Mouse (Mus musculus): ENCODE data around the gene Hist2h2ac. TPM values are rescaled to one million over a fixed set of nuclear protein-coding genes. Genes with fewer than 3 reads are reported as not detected.
"Not testable (repeated sequence)": the region's sequence is repeated elsewhere in the genome, so short reads cannot be mapped to it uniquely, and the experiment has no call there.

The Hist2h2ac gene
- polyA plus RNA-seq, 1 experiment from 2014 or later = 12.7 TPM

GRCm38 (mm10) chr3:96251787-96252186 lies 31.1 kb upstream of the Hist2h2ac start:
- WGBS = 82% methylated on average over 3 of the region's 3 CpGs
- ATAC-seq (ENCODE audit: low FRiP score) = no peak

GRCm38 (mm10) chr3:96250890-96251289 lies 30.2 kb upstream of the Hist2h2ac start:
- ATAC-seq (ENCODE audit: low FRiP score) (no peak), DNase-seq (ENCODE audit: low spot score) (no peak)
- H3K4me3 ChIP-seq (ENCODE audit: low read depth, low read length) = no peak overlapping the region
- 90% methylated on average over 3 of the region's 3 CpGs for WGBS
- H3K36me3 ChIP-seq (ENCODE audit: control insufficient read depth, insufficient read depth, low read length) = no peaks in the 10 kb centered on the region
- H3K27ac ChIP-seq (ENCODE audit: low read depth, low read length) = no peak overlapping the region
- peaks cover 2% of the 10 kb centered on the region; the same call in 1 of the 2 replicates for H3K4me1 ChIP-seq (replicated peaks; ENCODE audit: control insufficient read depth, insufficient read depth, low read length)
- no peak overlapping the region for H3K9ac ChIP-seq (ENCODE audit: low read depth, low read length)
- H3K27me3 ChIP-seq (ENCODE audit: control insufficient read depth, insufficient read depth, low read length) = no peaks in the 10 kb centered on the region
- no peaks in the 10 kb centered on the region for H3K9me3 ChIP-seq (ENCODE audit: control insufficient read depth, low read length)
- H3K4me2 ChIP-seq (replicated peaks; ENCODE audit: low read depth, low read length) = no peak overlapping the region

More at GRCm38 (mm10) chr3:96251787-96252186, 31.1 kb upstream of the Hist2h2ac start:
- Histone ChIP-seq H3K4me2 (replicated peaks; ENCODE audit: low read depth, low read length) (no peak overlapping the region), H3K27me3 (ENCODE audit: control insufficient read depth, insufficient read depth, low read length) (no peaks in the 10 kb centered on the region), H3K4me1 (replicated peaks; ENCODE audit: control insufficient read depth, insufficient read depth, low read length) (peaks cover 2% of the 10 kb centered on the region; the same call in 1 of the 2 replicates), H3K36me3 (ENCODE audit: control insufficient read depth, insufficient read depth, low read length) (no peaks in the 10 kb centered on the region), H3K9ac (ENCODE audit: low read depth, low read length) (no peak overlapping the region), H3K9me3 (ENCODE audit: control insufficient read depth, low read length) (no peaks in the 10 kb centered on the region), H3K27ac (ENCODE audit: low read depth, low read length) (no peak overlapping the region), H3K4me3 (ENCODE audit: low read depth, low read length) (no peak overlapping the region)
- DNase-seq (ENCODE audit: low spot score) = no peak

- peaks cover 4% of the 10 kb centered on the region; the same call in 1 of the 2 replicates for H3K4me1 ChIP-seq (replicated peaks; ENCODE audit: control insufficient read depth, insufficient read depth, low read length)
- no peak for ATAC-seq (ENCODE audit: low FRiP score)
- no peaks in the 10 kb centered on the region for H3K9me3 ChIP-seq (ENCODE audit: control insufficient read depth, low read length)
- H3K27ac ChIP-seq (ENCODE audit: low read depth, low read length) = no peak overlapping the region
- peak overlapping the region; percentile 11 for H3K4me2 ChIP-seq (replicated peaks; ENCODE audit: low read depth, low read length)
- no peak for DNase-seq (ENCODE audit: low spot score)
- 60% methylated on average over 4 of the region's 4 CpGs for WGBS
- H3K9ac ChIP-seq (ENCODE audit: low read depth, low read length) = no peak overlapping the region
- no peaks in the 10 kb centered on the region for H3K27me3 ChIP-seq (ENCODE audit: control insufficient read depth, insufficient read depth, low read length)
- H3K4me3 ChIP-seq (ENCODE audit: low read depth, low read length) = no peak overlapping the region
- no peaks in the 10 kb centered on the region for H3K36me3 ChIP-seq (ENCODE audit: control insufficient read depth, insufficient read depth, low read length)
Measured at GRCm38 (mm10) chr3:96249034-96249345, 28.3 kb upstream of the Hist2h2ac start.

- Histone ChIP-seq H3K9me3 (ENCODE audit: control insufficient read depth, low read length) (no peaks in the 10 kb centered on the region), H3K9ac (ENCODE audit: low read depth, low read length) (no peak overlapping the region)
Measured at GRCm38 (mm10) chr3:96248141-96249033, 27.7 kb upstream of the Hist2h2ac start.

GRCm38 (mm10) chr3:96247356-96248140 lies 26.9 kb upstream of the Hist2h2ac start:
- no peaks in the 10 kb centered on the region for H3K36me3 ChIP-seq (ENCODE audit: control insufficient read depth, insufficient read depth, low read length)
- no peaks in the 10 kb centered on the region for H3K9me3 ChIP-seq (ENCODE audit: control insufficient read depth, low read length)
- WGBS = 3% methylated on average over 11 of the region's 11 CpGs
- H3K4me2 ChIP-seq (replicated peaks; ENCODE audit: low read depth, low read length) = peak overlapping the region; percentile 54
- H3K27me3 ChIP-seq (ENCODE audit: control insufficient read depth, insufficient read depth, low read length) = no peaks in the 10 kb centered on the region
- DNase-seq (ENCODE audit: low spot score) = peak; percentile 43
- peaks cover 4% of the 10 kb centered on the region; the same call in 1 of the 2 replicates for H3K4me1 ChIP-seq (replicated peaks; ENCODE audit: control insufficient read depth, insufficient read depth, low read length)
- H3K27ac ChIP-seq (ENCODE audit: low read depth, low read length) = peak overlapping the region; percentile 10; the same call in 1 of the 2 replicates
- no peak for ATAC-seq (ENCODE audit: low FRiP score)
- H3K9ac ChIP-seq (ENCODE audit: low read depth, low read length) = peak overlapping the region; percentile 55
- H3K4me3 ChIP-seq (ENCODE audit: low read depth, low read length) = peak overlapping the region; percentile 34

More at GRCm38 (mm10) chr3:96248141-96249033, 27.7 kb upstream of the Hist2h2ac start:
- H3K4me1 ChIP-seq (replicated peaks; ENCODE audit: control insufficient read depth, insufficient read depth, low read length) = peaks cover 4% of the 10 kb centered on the region; the same call in 1 of the 2 replicates
- DNase-seq (ENCODE audit: low spot score) = no peak
- 55% methylated on average over 6 of the region's 6 CpGs for WGBS
- no peaks in the 10 kb centered on the region for H3K36me3 ChIP-seq (ENCODE audit: control insufficient read depth, insufficient read depth, low read length)
- H3K27ac ChIP-seq (ENCODE audit: low read depth, low read length) = no peak overlapping the region
- peak overlapping the region; percentile 54 for H3K4me2 ChIP-seq (replicated peaks; ENCODE audit: low read depth, low read length)
- H3K27me3 ChIP-seq (ENCODE audit: control insufficient read depth, insufficient read depth, low read length) = no peaks in the 10 kb centered on the region
- ATAC-seq (ENCODE audit: low FRiP score) = no peak
- H3K4me3 ChIP-seq (ENCODE audit: low read depth, low read length) = peak overlapping the region; percentile 34

GRCm38 (mm10) chr3:96246427-96246856 lies 25.8 kb upstream of the Hist2h2ac start, which contains the start of gene Hist2h3c1:
Gene Hist2h3c1 (plus strand): TSS chr3:96246685.
- H3K27me3 ChIP-seq (ENCODE audit: control insufficient read depth, insufficient read depth, low read length); H3K4me1 ChIP-seq (replicated peaks; ENCODE audit: control insufficient read depth, insufficient read depth, low read length); H3K36me3 ChIP-seq (ENCODE audit: control insufficient read depth, insufficient read depth, low read length); H3K9me3 ChIP-seq (ENCODE audit: control insufficient read depth, low read length); DNase-seq (ENCODE audit: low spot score): not testable (repeated sequence)
- Histone ChIP-seq H3K9ac (ENCODE audit: low read depth, low read length) (peak within 1 kb of the TSS; percentile 55), H3K27ac (ENCODE audit: low read depth, low read length) (peak within 1 kb of the TSS; percentile 10; the same call in 1 of the 2 replicates), H3K4me2 (replicated peaks; ENCODE audit: low read depth, low read length) (peak within 1 kb of the TSS; percentile 54), H3K4me3 (ENCODE audit: low read depth, low read length) (peak within 1 kb of the TSS; percentile 34)
- peak; percentile 94 for ATAC-seq (ENCODE audit: low FRiP score)
- no CpG with 5 or more reads among the region's 47 CpGs for WGBS

GRCm38 (mm10) chr3:96246018-96246417 lies 25.3 kb upstream of the Hist2h2ac start:
- not testable (repeated sequence) for H3K27ac ChIP-seq (ENCODE audit: low read depth, low read length); H3K9ac ChIP-seq (ENCODE audit: low read depth, low read length); DNase-seq (ENCODE audit: low spot score); H3K36me3 ChIP-seq (ENCODE audit: control insufficient read depth, insufficient read depth, low read length); H3K4me1 ChIP-seq (replicated peaks; ENCODE audit: control insufficient read depth, insufficient read depth, low read length); H3K27me3 ChIP-seq (ENCODE audit: control insufficient read depth, insufficient read depth, low read length); H3K9me3 ChIP-seq (ENCODE audit: control insufficient read depth, low read length); ATAC-seq (ENCODE audit: low FRiP score)
- 0% methylated on average over 10 of the region's 21 CpGs for WGBS
- Histone ChIP-seq H3K4me2 (replicated peaks; ENCODE audit: low read depth, low read length) (peak overlapping the region; percentile 28; the same call in 1 of the 2 replicates), H3K4me3 (ENCODE audit: low read depth, low read length) (peak overlapping the region; percentile 19)

- not testable (repeated sequence) for H3K4me1 ChIP-seq (replicated peaks; ENCODE audit: control insufficient read depth, insufficient read depth, low read length); H3K36me3 ChIP-seq (ENCODE audit: control insufficient read depth, insufficient read depth, low read length); H3K9me3 ChIP-seq (ENCODE audit: control insufficient read depth, low read length); H3K27me3 ChIP-seq (ENCODE audit: control insufficient read depth, insufficient read depth, low read length)
- peak within 1 kb of the TSS; percentile 79 for H3K9ac ChIP-seq (ENCODE audit: low read depth, low read length)
- H3K4me3 ChIP-seq (ENCODE audit: low read depth, low read length) = peak within 1 kb of the TSS; percentile 46
- H3K27ac ChIP-seq (ENCODE audit: low read depth, low read length) = peak within 1 kb of the TSS; percentile 96
- peak; percentile 75 for DNase-seq (ENCODE audit: low spot score)
- H3K4me2 ChIP-seq (replicated peaks; ENCODE audit: low read depth, low read length) = peak within 1 kb of the TSS; percentile 57
- 0% methylated on average over 20 of the region's 88 CpGs for WGBS
- ATAC-seq (ENCODE audit: low FRiP score) = peak; percentile 85
Measured at GRCm38 (mm10) chr3:96245003-96245886, 24.6 kb upstream of the Hist2h2ac start, which contains the start of gene Hist2h2aa1. Gene Hist2h2aa1 (plus strand): TSS chr3:96245497.
